Mouse (Mus musculus) T-cell, adult 2 months (primary cell): ENCODE measurements around the gene B3gnt4.

Experiments used
- DNase-seq: peaks from one replicate; pipeline ENCODE4 v3.0.0; 2022; ENCODE audit warnings: low spot score

Gene B3gnt4

GRCm38 (mm10) chr5:123525916-123526495 is 15.7 kb downstream of the B3gnt4 start:
- DNase-seq, result no peak

DNA sequence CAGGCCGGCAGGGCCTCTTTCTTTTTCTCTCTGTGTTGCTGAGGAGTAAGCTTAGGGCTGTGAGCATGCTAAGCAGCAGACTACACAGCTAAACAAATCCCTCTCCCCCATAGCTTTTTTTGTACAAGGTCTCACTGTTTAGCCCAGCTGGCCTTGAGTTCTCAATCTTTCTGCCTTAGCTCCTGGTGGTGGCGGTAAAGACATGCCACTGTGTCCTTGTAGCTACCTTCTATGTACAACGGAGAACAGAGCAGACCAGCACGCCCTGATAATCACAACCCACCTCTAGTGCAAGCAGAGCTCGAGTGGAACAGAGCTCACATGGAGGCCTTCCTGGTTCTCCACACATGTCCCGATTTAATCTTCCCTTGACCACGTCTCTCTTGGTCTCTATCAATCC is 18.4 kb downstream of the B3gnt4 start:
- DNase-seq, result no peak

GRCm38 (mm10) chr5:123530056-123530455 is 19.8 kb downstream of the B3gnt4 start:
- no peak for DNase-seq

DNA sequence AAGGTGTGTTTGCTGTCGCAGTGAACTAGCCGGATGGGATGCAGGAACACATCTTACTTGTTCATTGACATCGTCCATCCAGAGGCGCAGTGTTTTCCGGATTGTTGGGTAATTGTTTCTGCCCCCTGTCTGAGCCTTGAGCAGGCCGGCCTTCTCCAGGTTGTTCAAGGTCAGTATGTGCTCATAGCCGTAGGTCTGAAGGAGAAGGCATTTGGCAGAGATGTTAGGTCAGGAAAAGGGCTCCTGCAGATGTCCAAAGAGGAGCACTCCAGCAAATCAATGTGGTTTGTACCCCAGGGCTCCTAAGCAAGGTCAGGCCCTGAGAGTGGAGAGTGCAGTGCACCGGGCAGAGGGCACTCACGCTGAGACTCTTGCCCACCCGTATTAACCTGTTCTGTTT is 23.5 kb downstream of the B3gnt4 start:
- DNase-seq, result no peak

- no peak for DNase-seq
These were observed 45.4 kb downstream of the B3gnt4 start for GRCm38 (mm10) chr5:123555693-123556092.

DNA sequence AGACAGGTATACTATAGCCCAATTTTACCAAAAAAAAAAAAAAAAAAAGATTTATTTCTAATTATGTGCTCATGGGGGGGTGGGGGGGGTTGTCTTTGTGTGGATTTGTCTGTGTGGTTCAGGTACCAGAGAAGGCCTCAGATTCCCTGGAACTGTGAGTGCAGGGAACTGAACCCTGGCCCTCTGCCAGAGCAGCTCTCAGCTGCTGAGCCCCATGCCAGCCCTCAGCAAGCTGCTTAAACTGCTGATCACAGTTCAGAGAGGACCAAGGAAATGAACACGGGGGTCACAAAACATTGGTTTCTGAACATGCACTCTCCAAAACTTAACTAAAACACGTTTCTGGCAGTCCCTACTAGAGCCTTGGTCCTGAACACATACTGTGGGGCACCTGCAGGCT is 46.2 kb downstream of the B3gnt4 start:
- DNase-seq, result no peak

DNA sequence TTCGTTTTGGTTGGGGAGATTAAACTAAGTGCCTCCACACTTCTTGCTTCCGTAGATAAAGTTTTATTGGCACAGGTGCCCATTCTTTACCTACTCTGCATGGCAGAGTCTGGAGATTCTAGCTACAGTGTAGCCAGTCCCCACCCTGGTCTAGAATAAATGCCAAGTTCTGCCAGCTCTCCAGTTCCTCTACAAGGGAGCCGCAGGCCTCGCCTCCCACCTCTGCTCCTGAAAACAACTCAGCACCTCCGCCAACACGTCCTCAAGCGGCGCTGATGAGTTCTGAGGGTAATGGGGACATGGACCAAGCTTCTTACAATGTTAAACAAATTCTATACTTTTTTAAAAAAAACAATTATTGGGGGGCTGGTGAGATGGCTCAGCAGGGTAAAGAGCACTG is 49.3 kb downstream of the B3gnt4 start:
- no peak for DNase-seq

DNA sequence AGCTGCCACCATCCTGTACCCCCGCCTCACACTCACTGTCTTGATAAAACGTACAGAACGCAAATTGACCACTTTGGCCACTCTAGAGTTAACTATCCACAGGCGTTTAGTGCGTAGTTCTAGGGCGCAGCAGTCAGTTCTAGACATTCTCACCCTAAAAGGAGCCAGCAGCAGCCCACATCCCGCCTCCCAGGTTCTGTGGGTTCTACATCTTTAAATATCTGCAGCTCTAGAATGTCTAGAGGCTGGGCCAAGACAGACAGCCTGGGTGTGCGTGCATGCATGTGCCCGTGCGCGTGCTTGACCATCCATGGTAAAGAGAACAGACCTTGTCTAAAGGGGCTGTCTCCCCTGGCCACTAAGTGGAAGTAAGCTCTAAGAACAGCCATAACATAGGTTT is 50.9 kb downstream of the B3gnt4 start:
- no peak for DNase-seq
